Mouse (Mus musculus) spleen, postnatal 4 days (tissue): ENCODE results near the gene Arl14.

ENCODE experiments used
- DNase-seq, 2 experiments: peaks; one replicate each; pipeline ENCODE4 v3.0.0; 2022; ENCODE audit warnings: low spot score in 2 of 2

Arl14 gene

DNA sequence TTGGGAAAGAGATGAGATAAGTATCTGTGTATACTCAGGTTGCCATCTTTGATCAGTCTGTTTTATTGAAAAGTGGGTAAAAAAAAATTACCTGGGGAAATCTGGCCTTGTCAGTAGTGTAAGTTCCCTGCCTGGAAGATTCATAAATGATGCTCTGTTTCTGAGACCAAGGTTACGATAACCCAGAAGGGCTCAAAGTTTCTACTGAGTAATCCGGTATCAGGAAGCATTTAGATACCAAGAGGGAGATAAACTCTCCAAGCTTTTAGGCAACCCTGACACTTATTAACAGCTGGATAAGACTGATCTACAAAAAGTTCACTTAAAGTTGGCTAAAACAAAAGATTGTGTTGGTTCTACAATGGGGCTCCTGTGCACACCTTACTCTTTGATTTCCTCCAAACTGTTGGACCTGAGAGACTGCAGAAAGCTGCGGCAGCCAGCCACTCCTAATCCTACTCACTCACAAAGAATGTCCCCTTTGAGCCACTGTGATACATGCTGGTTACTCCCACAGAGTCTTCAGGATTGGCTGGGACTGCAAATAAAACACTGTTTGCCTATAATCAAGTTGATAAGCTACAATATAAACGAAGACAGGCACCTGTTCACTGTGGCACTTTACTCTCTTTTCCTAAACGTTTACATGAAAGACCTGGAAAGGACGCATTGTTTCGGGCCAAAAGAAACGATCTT lies at the start of gene Arl14:
Gene Arl14 (plus strand): TSS at position 614 of the 696 bp plus-strand sequence.
- DNase-seq, result no peak

- DNase-seq, result no peak
These were observed 47.0 kb upstream of the Arl14 start for GRCm38 (mm10) chr3:69175229-69175628.

- DNase-seq, result no peak
These were observed 44.9 kb upstream of the Arl14 start for GRCm38 (mm10) chr3:69177168-69177797.

- no peak for DNase-seq
These were observed 44.3 kb upstream of the Arl14 start for GRCm38 (mm10) chr3:69177914-69178313.

DNA sequence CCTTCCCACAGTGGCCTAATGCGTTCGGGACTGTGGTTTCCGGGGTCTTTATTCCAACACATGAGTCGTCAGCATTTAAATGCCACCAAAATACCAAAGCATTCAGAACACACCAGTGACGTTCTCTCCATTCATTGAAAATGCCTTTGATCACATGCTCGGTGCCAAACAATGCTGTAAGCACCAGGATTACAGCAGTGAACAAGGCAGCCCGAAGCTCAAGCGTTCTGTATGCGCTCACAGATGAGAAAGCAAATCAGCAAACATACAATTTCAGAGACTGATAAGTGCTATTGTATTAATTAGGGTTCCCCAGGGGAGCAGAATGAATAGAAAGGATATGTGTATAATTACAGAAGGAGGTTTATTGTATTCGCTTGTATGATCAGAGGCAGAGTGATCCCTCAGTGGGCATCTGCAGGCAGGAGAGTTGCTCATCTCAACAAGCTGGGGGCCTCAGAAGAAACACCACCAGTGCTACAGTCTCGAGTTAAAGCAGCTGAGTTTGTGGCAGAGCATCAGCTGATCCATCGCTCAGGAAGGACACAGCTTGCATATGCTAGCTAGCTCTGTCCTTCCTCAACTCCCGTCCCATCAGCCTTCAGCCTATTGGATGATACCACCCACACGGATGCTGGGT lies 43.7 kb upstream of the Arl14 start:
- no peak for DNase-seq

GRCm38 (mm10) chr3:69181531-69181930 lies 40.7 kb upstream of the Arl14 start:
- no peak for DNase-seq

GRCm38 (mm10) chr3:69182225-69182624 lies 40.0 kb upstream of the Arl14 start:
- DNase-seq, result no peak

- DNase-seq, result no peak
These were observed 37.0 kb upstream of the Arl14 start for GRCm38 (mm10) chr3:69185244-69185643.

GRCm38 (mm10) chr3:69186031-69186430 lies 36.2 kb upstream of the Arl14 start:
- no peak for DNase-seq

DNA sequence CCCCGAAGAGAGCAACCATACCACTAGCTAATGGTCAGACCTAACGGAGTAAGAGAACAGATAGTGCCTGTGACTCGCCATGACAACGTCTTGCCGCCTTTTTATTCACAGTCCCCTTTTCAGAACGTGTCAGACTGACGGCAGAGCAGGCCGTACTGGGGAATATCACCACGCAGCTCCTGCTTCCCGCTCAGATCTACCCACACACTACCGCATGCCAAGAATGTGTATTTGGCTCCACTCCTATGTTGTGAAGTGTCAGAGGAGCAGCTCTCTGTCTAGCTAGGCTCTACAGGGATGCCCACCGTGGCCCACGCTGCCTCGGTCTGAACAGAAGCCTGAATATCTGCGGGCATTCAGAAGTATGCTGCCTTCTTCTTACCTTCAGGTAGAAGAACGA lies 35.6 kb upstream of the Arl14 start:
- DNase-seq, result no peak

GRCm38 (mm10) chr3:69192995-69193394 lies 29.2 kb upstream of the Arl14 start:
- no peak for DNase-seq

GRCm38 (mm10) chr3:69194496-69194895 lies 27.7 kb upstream of the Arl14 start:
- no peak for DNase-seq

DNA sequence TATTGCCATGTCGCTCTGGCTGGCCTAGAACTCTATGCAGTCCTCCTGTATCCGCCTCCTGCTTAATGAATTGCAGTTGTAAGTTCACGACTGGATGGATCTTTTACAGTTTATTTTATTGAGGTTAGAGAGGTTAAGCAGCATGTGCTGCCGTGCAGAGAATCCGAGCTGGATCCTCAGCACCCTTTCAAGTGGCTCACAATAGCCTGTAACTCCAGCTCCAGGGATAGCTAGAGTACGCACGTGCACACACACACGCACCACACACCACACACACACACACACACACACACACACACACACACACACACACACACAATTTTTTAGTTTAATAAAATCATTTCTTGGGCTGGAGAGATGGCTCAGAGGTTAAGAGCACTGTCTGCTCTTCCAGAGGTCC lies 27.0 kb upstream of the Arl14 start:
- no peak for DNase-seq

- DNase-seq, result no peak
These were observed 24.1 kb upstream of the Arl14 start for GRCm38 (mm10) chr3:69198098-69198497.

- DNase-seq, result no peak
These were observed 22.0 kb upstream of the Arl14 start for GRCm38 (mm10) chr3:69200251-69200650.

DNA sequence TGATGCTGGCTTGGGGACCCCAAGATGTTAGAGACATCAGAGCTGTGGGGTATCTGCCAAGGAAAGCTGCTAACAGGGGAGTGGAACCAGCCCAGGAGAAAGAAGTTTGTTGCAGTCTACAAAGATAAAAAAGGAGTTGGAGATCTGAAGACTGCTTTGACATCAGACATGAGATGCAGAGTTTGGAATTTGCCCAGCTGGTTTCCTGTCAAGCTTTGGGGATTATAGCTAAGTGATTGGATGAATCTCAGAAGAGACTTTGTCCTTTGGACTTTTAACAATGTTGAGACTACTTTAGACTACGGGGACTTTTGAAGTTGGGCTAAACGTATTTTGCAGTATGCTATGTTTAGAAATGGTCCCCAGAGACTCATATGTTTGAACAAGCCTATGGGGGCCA lies 21.0 kb upstream of the Arl14 start:
- no peak for DNase-seq

DNA sequence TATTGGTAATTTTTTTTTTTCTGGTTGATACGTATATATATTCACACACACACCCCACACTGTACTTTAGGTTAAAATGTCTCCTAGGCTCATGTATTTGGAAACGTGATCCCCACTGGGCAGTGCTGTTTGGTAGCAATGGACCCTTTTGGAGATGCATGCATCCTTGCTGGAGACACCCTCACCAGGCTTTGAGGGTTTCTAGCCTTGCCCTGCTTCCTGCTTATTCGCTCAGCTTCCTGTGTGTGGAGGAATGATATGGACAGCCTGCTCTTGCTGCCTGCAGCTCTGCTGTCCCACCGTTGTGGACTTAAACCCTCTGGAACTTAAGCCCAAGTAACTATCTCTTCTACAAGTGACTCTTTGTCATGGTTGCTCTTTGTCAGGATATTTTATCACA lies 19.3 kb upstream of the Arl14 start:
- no peak for DNase-seq

- no peak for DNase-seq
These were observed 16.8 kb upstream of the Arl14 start for GRCm38 (mm10) chr3:69205266-69206054.

DNA sequence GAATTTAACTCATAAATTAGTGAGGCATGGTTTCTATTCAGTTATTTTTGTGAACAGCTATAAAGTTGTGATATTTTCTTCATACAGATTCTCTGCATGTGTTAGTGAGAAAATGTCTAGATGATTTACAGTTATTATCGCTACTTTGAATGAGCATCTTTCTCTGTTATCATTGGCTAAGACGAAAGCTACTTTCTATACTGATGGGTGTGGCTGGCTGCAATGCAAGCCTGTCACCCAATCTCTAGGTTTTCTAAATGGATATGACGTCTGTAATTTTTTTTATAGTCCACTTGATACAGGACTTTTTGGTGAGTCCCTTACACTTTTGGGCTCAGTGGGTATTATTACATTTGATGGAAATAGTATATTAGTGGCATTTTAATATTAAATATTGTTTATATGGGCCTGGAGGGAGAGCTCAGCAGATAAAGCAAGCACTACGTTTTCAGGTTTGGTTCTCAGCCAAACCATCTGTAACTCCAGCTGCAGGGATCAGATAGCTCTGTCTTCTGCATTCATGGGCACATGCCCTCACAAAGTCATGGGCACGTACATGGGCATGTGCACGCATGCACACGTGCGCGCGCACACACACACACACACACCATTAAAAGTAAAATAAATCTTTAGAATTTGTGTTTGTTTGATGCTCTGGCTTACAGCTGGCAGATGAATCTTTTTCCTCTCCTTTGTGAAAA lies 15.9 kb upstream of the Arl14 start:
- DNase-seq, result no peak

DNA sequence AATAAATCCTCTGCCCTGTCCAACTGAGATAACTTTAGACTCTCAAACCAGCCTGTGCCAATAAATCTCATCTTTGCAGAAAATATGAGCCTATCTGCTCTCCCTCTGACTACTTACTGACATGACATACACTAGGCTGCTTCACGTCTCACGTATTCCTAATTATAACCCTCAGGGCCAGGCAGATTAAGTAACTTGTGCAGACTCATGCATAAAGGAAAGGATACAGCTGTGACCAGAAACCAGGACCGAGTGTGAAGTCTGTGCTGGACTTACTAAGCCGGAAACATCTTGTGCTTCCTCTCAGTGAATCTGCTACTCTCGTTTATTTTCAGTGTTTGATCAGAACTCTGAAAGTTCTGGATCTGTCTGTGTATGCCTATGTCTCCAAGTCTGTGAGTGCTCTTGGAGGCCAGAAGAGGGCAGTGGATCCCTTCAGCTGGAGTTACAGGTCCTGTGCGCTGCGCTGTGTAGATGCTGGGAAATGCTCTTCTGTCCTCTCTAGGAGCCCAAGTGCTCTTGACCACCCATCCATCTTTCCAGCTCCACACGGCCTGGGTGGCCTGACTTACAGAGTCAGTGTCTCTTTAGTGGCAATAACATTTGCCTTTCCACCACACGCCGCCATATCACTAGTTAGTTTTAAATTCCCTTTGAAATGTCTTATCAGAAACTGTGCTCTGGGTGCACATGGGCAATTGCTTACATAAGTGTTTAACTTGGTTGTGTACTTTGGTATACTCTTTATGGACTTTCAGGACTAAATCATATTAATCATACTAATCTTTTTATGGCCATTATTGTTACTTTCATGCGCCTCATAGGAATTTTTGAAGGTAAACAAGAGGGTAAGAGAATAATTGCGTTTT lies 13.5 kb upstream of the Arl14 start:
- no peak for DNase-seq

DNA sequence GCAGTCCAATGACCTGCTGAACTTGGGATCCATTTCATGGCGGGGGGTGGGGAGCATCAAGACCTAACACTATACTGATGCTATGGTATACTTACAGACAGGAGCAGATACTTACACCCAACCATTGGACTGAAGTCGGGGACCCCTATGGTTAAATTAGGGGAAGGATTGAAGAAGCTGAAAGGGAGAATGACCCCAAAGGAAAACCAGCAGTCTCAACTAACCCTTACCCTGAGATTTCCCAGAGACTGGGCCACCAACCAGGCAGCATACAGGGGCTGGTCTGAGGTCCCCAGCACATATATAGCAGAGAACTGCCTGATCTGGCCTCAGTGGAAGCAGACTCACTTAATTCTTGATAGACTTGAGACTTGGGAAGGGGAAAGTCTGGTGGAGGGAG lies 10.0 kb upstream of the Arl14 start:
- no peak for DNase-seq
